Mouse (Mus musculus) embryonic facial prominence, embryonic 14.5 days (tissue): ENCODE data around the gene Amhr2. TPM values are rescaled to one million over a fixed set of nuclear protein-coding genes. Genes with fewer than 3 reads are reported as not detected.

Experiments
- ATAC-seq: fragments of 200-750 bp; cut with Nextera tagmentation; 2 replicates; pipeline ENCODE4 v1.8.0; 2017; ENCODE audit warnings: low read depth, moderate number of reproducible peaks, moderate TSS enrichment
- DNase-seq: peaks from one replicate; pipeline ENCODE4 v3.0.0-alpha.2; 2015; ENCODE audit warnings: low spot score
- H3K27ac ChIP-seq: fragments of 300-500 bp; sonication (generic); replicated peaks from 2 replicates; pipeline ENCODE4 v1.5.1; 2014; ENCODE audit warnings: low read depth, mild to moderate bottlenecking, low read length, moderate library complexity
- H3K27me3 ChIP-seq: fragments of 300-500 bp; sonication (generic); replicated peaks from 2 replicates; pipeline ENCODE4 v1.6.1; 2014; ENCODE audit warnings: low read length; ENCODE audit not compliant: control insufficient read depth, insufficient read depth
- H3K36me3 ChIP-seq: fragments of 300-500 bp; sonication (generic); 2 replicates; pipeline ENCODE4 v1.6.1; 2014; ENCODE audit warnings: low read length, mixed read lengths; ENCODE audit not compliant: control insufficient read depth, insufficient read depth
- H3K4me1 ChIP-seq: fragments of 300-500 bp; sonication (generic); 2 replicates; pipeline ENCODE4 v1.6.1; 2014; ENCODE audit warnings: antibody characterized with exemption, low read length; ENCODE audit not compliant: control insufficient read depth, insufficient read depth
- H3K4me2 ChIP-seq: fragments of 300-500 bp; sonication (generic); 2 replicates; pipeline ENCODE4 v1.6.1; 2014; ENCODE audit warnings: low read depth, mild to moderate bottlenecking, low read length, moderate library complexity, mixed read lengths
- H3K4me3 ChIP-seq: fragments of 300-500 bp; sonication (generic); 2 replicates; pipeline ENCODE4 v1.5.1; 2014; ENCODE audit warnings: low read depth, mild to moderate bottlenecking, low read length
- H3K9ac ChIP-seq: fragments of 300-500 bp; sonication (generic); 2 replicates; pipeline ENCODE4 v1.6.1; 2014; ENCODE audit warnings: low read depth, mild to moderate bottlenecking, low read length, moderate library complexity, mixed read lengths
- H3K9me3 ChIP-seq: fragments of 300-500 bp; sonication (generic); 2 replicates; pipeline ENCODE4 v1.6.1; 2016; ENCODE audit warnings: low read length; ENCODE audit not compliant: control insufficient read depth
- WGBS: fragments of 180-500 bp; shearing (Covaris S2); extraction: QIAGEN DNeasy Blood & Tissue Kit; methylation state at CpG from one replicate; pipeline ENCODE4 v1.1.7; 2014; 5-methylcytosine and 5-hydroxymethylcytosine counted together
- polyA plus RNA-seq: library from polyadenylated mRNA; unstranded; fragments of >200 nt; fragmentation: Nextera tagmentation; extraction: Ambion mirVana; gene quantifications from 2 replicates; pipeline ENCODE4 v1.2.1, GENCODE M21; 2014

The Amhr2 gene
- polyA plus RNA-seq, 1 experiment from 2014 or later, result 0.96 TPM

DNA sequence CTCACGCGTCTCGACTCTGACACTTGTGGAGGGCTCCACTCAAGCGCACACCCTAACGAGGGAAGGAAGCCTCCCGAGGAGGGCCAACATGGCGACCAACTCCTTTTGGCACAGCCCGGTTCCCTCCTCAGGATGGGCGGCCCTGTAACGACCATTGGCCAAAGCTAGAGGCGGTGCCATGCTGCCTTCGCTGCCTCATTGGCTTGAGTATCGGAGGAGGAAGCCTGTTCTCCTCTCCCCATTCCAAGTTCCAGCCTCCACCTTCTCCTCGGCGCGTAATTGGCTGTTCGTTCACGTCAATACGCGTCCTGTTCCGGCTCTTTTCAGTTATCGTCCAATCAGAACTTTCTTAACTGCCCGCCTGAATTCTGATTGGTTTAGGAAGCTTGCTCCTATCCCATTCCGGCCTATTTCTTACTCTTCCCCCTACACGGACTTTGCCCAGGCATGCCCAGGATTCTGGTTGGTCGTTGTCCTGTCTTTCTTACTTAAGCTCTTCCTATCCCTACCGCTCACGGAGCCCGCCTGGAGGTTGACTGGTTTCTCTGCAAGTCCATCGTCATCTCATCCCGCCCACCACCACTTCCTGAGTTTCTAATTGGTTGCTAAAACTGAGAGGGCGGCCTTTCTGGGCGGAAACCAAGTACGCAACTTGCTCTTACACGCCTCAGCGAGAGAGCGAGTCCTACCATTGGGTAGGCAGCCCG lies 39.5 kb upstream of the Amhr2 start, which contains the start of gene Sp1:
Gene Sp1 (plus strand): TSS at position 655 of the 707 bp plus-strand sequence.
- ATAC-seq (peak; percentile 98), DNase-seq (peak; percentile 100)
- Histone ChIP-seq H3K4me3 (peak within 1 kb of the TSS; percentile 69), H3K4me2 (peak within 1 kb of the TSS; percentile 62), H3K9me3 (no peaks in the 10 kb centered on the region), H3K27me3 (no peaks in the 10 kb centered on the region), H3K36me3 (peaks cover 31% of the 10 kb centered on the region), H3K4me1 (peaks cover 27% of the 10 kb centered on the region), H3K9ac (peak within 1 kb of the TSS; percentile 98), H3K27ac (peak within 1 kb of the TSS; percentile 100)
- under 1% methylated on average over 32 of the region's 38 CpGs for WGBS

GRCm38 (mm10) chr15:102406196-102406911 lies 38.8 kb upstream of the Amhr2 start:
- Histone ChIP-seq H3K36me3 (peaks cover 37% of the 10 kb centered on the region), H3K9me3 (no peaks in the 10 kb centered on the region), H3K27ac (peak overlapping the region; percentile 99), H3K4me1 (peaks cover 27% of the 10 kb centered on the region), H3K4me2 (peak overlapping the region; percentile 56), H3K9ac (peak overlapping the region; percentile 98), H3K4me3 (peak overlapping the region; percentile 69), H3K27me3 (no peaks in the 10 kb centered on the region)
- ATAC-seq (0 out of 2 replicates have a peak, but pooled peaks have one; percentile 1), DNase-seq (peak; percentile 89)
- 0% methylated on average over 7 of the region's 69 CpGs for WGBS

GRCm38 (mm10) chr15:102406912-102407580 lies 38.1 kb upstream of the Amhr2 start:
- no peak for ATAC-seq
- WGBS, result 28% methylated on average over 2 of the region's 3 CpGs
- no peak for DNase-seq
- Histone ChIP-seq H3K27ac (peak overlapping the region; percentile 99), H3K9ac (peak overlapping the region; percentile 98), H3K9me3 (no peaks in the 10 kb centered on the region), H3K36me3 (peaks cover 44% of the 10 kb centered on the region), H3K4me1 (peaks cover 31% of the 10 kb centered on the region), H3K4me3 (peak overlapping the region; percentile 69), H3K27me3 (no peaks in the 10 kb centered on the region), H3K4me2 (peak overlapping the region; percentile 56)

DNA sequence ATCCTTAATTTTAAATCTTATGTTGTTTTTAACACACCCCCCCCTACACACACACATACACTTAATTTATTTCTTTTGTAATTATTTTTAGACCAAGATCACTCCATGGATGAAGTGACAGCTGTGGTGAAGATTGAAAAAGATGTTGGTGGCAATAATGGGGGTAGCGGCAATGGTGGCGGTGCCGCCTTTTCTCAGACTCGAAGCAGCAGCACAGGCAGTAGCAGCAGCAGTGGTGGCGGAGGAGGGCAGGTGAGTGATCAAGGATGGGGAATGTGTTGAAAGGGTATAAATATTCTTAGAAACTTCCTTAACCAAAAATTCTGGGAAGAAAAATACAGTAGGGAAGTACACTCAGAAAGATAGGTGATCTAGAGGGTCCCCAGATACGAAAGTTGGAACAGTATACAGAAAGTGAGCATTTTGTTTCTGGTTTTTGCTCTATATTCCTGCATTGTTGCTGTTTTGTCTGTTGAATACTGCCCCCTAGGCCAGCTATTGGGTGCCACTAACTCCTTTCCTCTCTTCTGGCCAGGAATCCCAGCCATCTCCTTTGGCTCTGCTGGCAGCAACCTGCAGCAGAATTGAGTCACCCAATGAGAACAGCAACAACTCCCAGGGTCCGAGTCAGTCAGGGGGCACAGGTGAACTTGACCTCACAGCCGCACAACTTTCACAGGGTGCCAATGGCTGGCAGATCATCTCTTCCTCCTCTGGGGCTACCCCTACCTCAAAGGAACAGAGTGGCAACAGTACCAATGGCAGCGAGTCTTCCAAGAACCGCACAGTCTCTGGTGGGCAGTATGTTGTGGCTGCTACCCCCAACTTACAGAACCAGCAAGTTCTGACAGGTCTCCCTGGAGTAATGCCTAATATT lies 37.2 kb upstream of the Amhr2 start:
- WGBS, result 92% methylated on average over 10 of the region's 10 CpGs
- peaks cover 31% of the 10 kb centered on the region for H3K4me1 ChIP-seq
- H3K36me3 ChIP-seq, result peaks cover 53% of the 10 kb centered on the region

GRCm38 (mm10) chr15:102408558-102409130 lies 36.5 kb upstream of the Amhr2 start:
- H3K4me2 ChIP-seq, result no peak overlapping the region
- DNase-seq (no peak), ATAC-seq (no peak)
- no peaks in the 10 kb centered on the region for H3K9me3 ChIP-seq
- peaks cover 60% of the 10 kb centered on the region for H3K36me3 ChIP-seq
- WGBS, result 93% methylated on average over 2 of the region's 2 CpGs
- H3K27ac ChIP-seq, result no peak overlapping the region
- H3K4me1 ChIP-seq, result peaks cover 31% of the 10 kb centered on the region
- no peak overlapping the region for H3K4me3 ChIP-seq
- H3K9ac ChIP-seq, result 0 out of 2 replicates have a peak overlapping the region, but pooled peaks have one; percentile 21
- H3K27me3 ChIP-seq, result no peaks in the 10 kb centered on the region

More for the DNA sequence above, 37.2 kb upstream of the Amhr2 start:
- Histone ChIP-seq H3K27me3 (no peaks in the 10 kb centered on the region), H3K9me3 (no peaks in the 10 kb centered on the region), H3K27ac (no peak overlapping the region), H3K9ac (no peak overlapping the region), H3K4me3 (no peak overlapping the region), H3K4me2 (no peak overlapping the region)
- DNase-seq (no peak), ATAC-seq (no peak)

- Histone ChIP-seq H3K36me3 (peaks cover 67% of the 10 kb centered on the region), H3K4me3 (no peak overlapping the region), H3K27ac (no peak overlapping the region), H3K9me3 (no peaks in the 10 kb centered on the region), H3K4me2 (peak overlapping the region; percentile 25; the same call in 1 of the 2 replicates), H3K27me3 (no peaks in the 10 kb centered on the region), H3K9ac (0 out of 2 replicates have a peak overlapping the region, but pooled peaks have one; percentile 10), H3K4me1 (peaks cover 31% of the 10 kb centered on the region)
- WGBS, result 100% methylated on average over 3 of the region's 3 CpGs
- ATAC-seq, result no peak
- no peak for DNase-seq
These were observed 35.9 kb upstream of the Amhr2 start for GRCm38 (mm10) chr15:102409286-102409685.

DNA sequence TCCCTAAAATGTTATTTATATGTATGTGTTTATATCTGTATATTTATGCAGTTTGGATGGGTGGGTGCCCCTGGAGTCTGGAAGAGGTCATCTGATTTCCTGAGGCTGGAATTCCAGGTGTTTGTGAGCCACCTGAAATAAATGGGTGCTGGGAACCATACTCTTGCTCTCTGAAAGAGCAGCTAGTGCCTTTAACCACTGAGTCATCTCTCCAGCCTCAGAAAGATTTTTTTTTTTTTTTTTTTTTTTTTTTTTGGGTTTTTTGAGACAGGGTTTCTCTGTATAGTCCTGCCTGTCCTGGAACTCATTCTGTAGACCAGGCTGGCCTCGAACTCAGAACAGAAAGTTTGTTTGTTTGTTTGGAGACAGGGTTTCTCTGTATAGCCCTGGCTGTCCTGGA lies 34.1 kb upstream of the Amhr2 start:
- ATAC-seq (no peak), DNase-seq (no peak)
- no peak overlapping the region for H3K27ac ChIP-seq
- peaks cover 75% of the 10 kb centered on the region for H3K36me3 ChIP-seq
- H3K4me1 ChIP-seq, result peaks cover 27% of the 10 kb centered on the region
- H3K4me2 ChIP-seq, result peak overlapping the region; percentile 25
- H3K9me3 ChIP-seq, result no peaks in the 10 kb centered on the region
- 93% methylated on average over 1 of the region's 1 CpGs for WGBS
- no peaks in the 10 kb centered on the region for H3K27me3 ChIP-seq
- H3K9ac ChIP-seq, result no peak overlapping the region
- H3K4me3 ChIP-seq, result 0 out of 2 replicates have a peak overlapping the region, but pooled peaks have one; percentile 0
